ENCODE assay signal across 17 mouse cellular contexts in the genomic region with DNA sequence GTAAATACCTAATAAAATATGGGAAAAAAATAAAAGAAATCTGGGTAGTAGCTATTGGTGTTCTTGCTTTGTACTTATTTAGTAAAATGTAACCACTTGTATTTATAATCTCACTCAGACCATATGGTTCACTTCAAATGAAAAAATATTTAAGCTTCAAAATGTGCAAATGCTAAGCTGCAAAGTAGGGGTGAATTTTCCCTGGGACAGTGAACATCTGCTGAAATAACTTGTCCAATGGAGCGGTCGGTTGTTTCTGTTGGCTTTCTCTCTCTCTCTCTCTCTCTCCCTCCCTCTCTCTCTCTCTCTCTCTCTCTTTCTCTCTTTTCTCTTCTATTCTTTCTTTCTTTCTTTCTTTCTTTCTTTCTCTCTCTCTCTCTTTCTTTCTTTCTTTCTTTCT.
"Had no signal": no experiment of that assay in that cellular context is flagged by ENCODE, and none has a peak within 500 bp of the region (broad histone marks: within the 10 kb centered on the region; RNA-seq: fewer than 3 reads in every experiment).

No protein-coding gene starts in this region.

- H3K4me1 ChIP-seq: liver, embryonic 15.5 days; midbrain, embryonic 15.5 days; neural tube, embryonic 12.5 days had no signal

- H3K9me3 ChIP-seq: liver, embryonic 13.5 days; liver, embryonic 15.5 days; megakaryocyte, embryonic 14.5 days; midbrain, embryonic 13.5 days; midbrain, embryonic 15.5 days; neural tube, embryonic 12.5 days had no signal

- ATAC-seq: liver, postnatal 0 days; midbrain, embryonic 13.5 days; midbrain, embryonic 15.5 days had no signal

- H3K4me2 ChIP-seq: liver, embryonic 11.5 days; liver, embryonic 13.5 days; liver, embryonic 15.5 days; midbrain, embryonic 11.5 days; midbrain, embryonic 13.5 days; midbrain, embryonic 15.5 days; neural tube, embryonic 12.5 days had no signal

- H3K36me3 ChIP-seq: liver, embryonic 13.5 days; liver, embryonic 15.5 days; midbrain, embryonic 13.5 days; midbrain, embryonic 15.5 days; neural tube, embryonic 12.5 days had no signal

- H3K27me3 ChIP-seq: liver, embryonic 13.5 days; liver, embryonic 15.5 days; megakaryocyte, embryonic 14.5 days; midbrain, embryonic 13.5 days; midbrain, embryonic 15.5 days; neural tube, embryonic 12.5 days had no signal

- H3K27ac ChIP-seq: liver, embryonic 13.5 days; liver, embryonic 15.5 days; macrophage; midbrain, embryonic 13.5 days; midbrain, embryonic 15.5 days; neural tube, embryonic 12.5 days had no signal

- DNase-seq: liver, embryonic 13.5 days; liver, postnatal 0 days; lung, adult 2 months; lung, postnatal 10 days; lung, postnatal 36 days; right cerebral cortex, postnatal 14 days; thymus, adult 18-20 months; thymus, postnatal 14 days; thymus, postnatal 4 days had no signal

- H3K4me3 ChIP-seq: liver, embryonic 13.5 days; liver, embryonic 15.5 days; megakaryocyte, embryonic 14.5 days; midbrain, embryonic 13.5 days; midbrain, embryonic 15.5 days; neural tube, embryonic 12.5 days had no signal

- H3K9ac ChIP-seq: liver, embryonic 13.5 days; liver, embryonic 15.5 days; liver, postnatal 0 days; midbrain, embryonic 13.5 days; midbrain, embryonic 15.5 days; neural tube, embryonic 12.5 days had no signal
